Mouse (Mus musculus) embryonic fibroblast, embryonic 13.5 days (primary cell): Measurements from ENCODE around the gene Sbf2.

Experiments used
- CTCF ChIP-seq: IDR thresholded peaks from 2 replicates; pipeline ENCODE4 v1.5.1; 2011; ENCODE audit warnings: mild to moderate bottlenecking, control low read depth, low read length, moderate library complexity, borderline replicate concordance; ENCODE audit not compliant: insufficient read depth
- POLR2A ChIP-seq: IDR thresholded peaks from 2 replicates; pipeline ENCODE4 v1.6.1; 2011; ENCODE audit warnings: low read depth, mild to moderate bottlenecking, control low read depth, low read length, moderate library complexity

- TF ChIP-seq CTCF, result no peak
- no peak for TF ChIP-seq POLR2A
These were observed 21.8 kb upstream of the Sbf2 start for GRCm38 (mm10) chr7:110636559-110636958.
